Mouse (Mus musculus): ENCODE results near the gene Ccdc155. TPM values are rescaled to one million over a fixed set of nuclear protein-coding genes. Genes with fewer than 3 reads are reported as not detected.
A peak's percentile ranks its signal among the peaks of the same experiment; 100 is the strongest.

The Ccdc155 gene
- polyA plus RNA-seq, 1 experiment from 2014 or later: 0.58 TPM

DNA sequence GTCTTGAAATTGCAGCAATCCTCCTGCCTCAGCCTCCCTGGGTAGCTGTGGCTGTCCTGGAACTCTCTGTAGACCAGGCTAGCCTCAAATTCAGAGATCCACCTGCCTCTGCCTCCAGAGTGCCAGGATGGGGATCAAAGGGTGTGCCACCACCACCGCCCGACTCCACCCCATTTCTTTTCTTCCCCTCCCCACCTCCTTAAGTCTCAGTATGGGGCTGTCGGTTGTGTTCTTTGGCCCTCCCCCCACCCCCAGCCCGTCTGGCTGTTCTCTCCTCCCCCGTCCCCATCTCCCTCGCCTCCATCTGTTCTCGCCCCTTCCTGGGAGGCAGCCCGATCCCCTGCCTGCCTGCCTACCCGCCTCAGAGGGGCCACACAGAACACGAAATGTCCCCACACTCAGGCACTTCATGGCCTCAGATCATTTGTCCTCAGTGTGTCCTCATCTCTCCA, 37.7 kb downstream of the Ccdc155 start:
- Histone ChIP-seq H3K4me3 (ENCODE audit: low read length) (no peak overlapping the region), H3K27me3 (ENCODE audit: control insufficient read depth, insufficient read depth, low read length) (peaks cover 75% of the 10 kb centered on the region), H3K9ac (ENCODE audit: low read length) (no peak overlapping the region), H3K4me2 (ENCODE audit: low read depth, low read length) (no peak overlapping the region), H3K36me3 (ENCODE audit: control insufficient read depth, insufficient read depth) (no peaks in the 10 kb centered on the region), H3K27ac (ENCODE audit: low read length) (no peak overlapping the region), H3K4me1 (ENCODE audit: control insufficient read depth, insufficient read depth, low read length) (peaks cover 8% of the 10 kb centered on the region), H3K9me3 (replicated peaks; ENCODE audit: control insufficient read depth, low read length) (peaks cover 30% of the 10 kb centered on the region)
- ATAC-seq (replicated peaks; ENCODE audit: extremely low read depth, insufficient read depth, low FRiP score): no peak
- WGBS: 27% methylated on average over 10 of the region's 10 CpGs

DNA sequence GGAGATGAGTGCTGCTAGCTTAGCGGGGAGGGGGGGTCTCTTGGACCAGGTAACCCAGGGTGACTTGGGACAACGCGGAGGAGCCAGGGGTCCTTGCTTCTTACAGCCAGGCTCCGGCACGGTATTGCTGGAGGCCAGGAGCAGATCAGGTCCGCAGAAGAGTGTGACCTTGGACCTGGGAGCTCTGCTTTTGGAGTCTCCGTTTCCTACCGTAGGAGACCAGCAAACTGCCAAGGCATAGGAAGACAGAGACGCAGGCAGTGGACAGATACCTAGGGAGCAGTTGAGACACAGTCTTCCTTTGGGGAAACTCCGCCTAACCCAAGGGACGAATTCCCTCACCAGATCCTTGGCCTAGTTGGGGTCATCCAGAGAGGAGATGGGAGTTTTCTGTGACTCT, 39.0 kb downstream of the Ccdc155 start:
- Histone ChIP-seq H3K4me1 (ENCODE audit: control insufficient read depth, insufficient read depth, low read length) (peaks cover 8% of the 10 kb centered on the region), H3K4me3 (ENCODE audit: low read length) (no peak overlapping the region), H3K4me2 (ENCODE audit: low read depth, low read length) (no peak overlapping the region), H3K27me3 (ENCODE audit: control insufficient read depth, insufficient read depth, low read length) (peaks cover 70% of the 10 kb centered on the region), H3K36me3 (ENCODE audit: control insufficient read depth, insufficient read depth) (no peaks in the 10 kb centered on the region), H3K9ac (ENCODE audit: low read length) (no peak overlapping the region), H3K27ac (ENCODE audit: low read length) (no peak overlapping the region), H3K9me3 (replicated peaks; ENCODE audit: control insufficient read depth, low read length) (peaks cover 20% of the 10 kb centered on the region)
- no peak for ATAC-seq (replicated peaks; ENCODE audit: extremely low read depth, insufficient read depth, low FRiP score)
- WGBS: 53% methylated on average over 11 of the region's 11 CpGs

DNA sequence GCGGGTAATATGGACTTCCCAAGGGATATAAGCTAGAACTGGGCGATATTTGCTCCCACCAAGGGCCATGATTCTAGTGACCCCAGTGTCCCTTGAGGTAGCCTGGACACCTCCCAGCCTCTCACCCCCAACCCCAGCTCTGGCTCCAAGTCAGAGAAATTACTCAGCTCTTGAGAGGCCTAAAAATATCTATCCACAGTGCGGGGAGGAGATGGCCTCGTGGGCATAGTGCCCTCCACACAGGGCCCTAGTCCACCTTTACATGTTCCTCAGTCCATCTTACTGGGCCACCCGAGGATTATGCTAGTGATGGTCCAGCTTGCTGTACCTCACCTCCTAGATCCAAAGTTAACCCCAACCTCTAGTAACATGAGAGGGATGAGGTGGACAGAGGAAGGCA, 39.9 kb downstream of the Ccdc155 start:
- Histone ChIP-seq H3K36me3 (ENCODE audit: control insufficient read depth, insufficient read depth) (no peaks in the 10 kb centered on the region), H3K9ac (ENCODE audit: low read length) (no peak overlapping the region), H3K27me3 (ENCODE audit: control insufficient read depth, insufficient read depth, low read length) (peaks cover 68% of the 10 kb centered on the region), H3K4me1 (ENCODE audit: control insufficient read depth, insufficient read depth, low read length) (peaks cover 8% of the 10 kb centered on the region), H3K27ac (ENCODE audit: low read length) (no peak overlapping the region), H3K9me3 (replicated peaks; ENCODE audit: control insufficient read depth, low read length) (peaks cover 11% of the 10 kb centered on the region), H3K4me3 (ENCODE audit: low read length) (no peak overlapping the region), H3K4me2 (ENCODE audit: low read depth, low read length) (no peak overlapping the region)
- ATAC-seq (replicated peaks; ENCODE audit: extremely low read depth, insufficient read depth, low FRiP score): no peak
- 36% methylated on average over 5 of the region's 5 CpGs for WGBS

- peaks cover 61% of the 10 kb centered on the region for H3K27me3 ChIP-seq (ENCODE audit: control insufficient read depth, insufficient read depth, low read length)
- peaks cover 5% of the 10 kb centered on the region; the same call in 1 of the 2 replicates for H3K36me3 ChIP-seq (ENCODE audit: control insufficient read depth, insufficient read depth)
- peak within 1 kb of the TSS; percentile 61 for H3K9ac ChIP-seq (ENCODE audit: low read length)
- WGBS: 2% methylated on average over 40 of the region's 41 CpGs
- ATAC-seq (replicated peaks; ENCODE audit: extremely low read depth, insufficient read depth, low FRiP score): no peak
- H3K27ac ChIP-seq (ENCODE audit: low read length): no peak within 1 kb of the TSS
- H3K4me1 ChIP-seq (ENCODE audit: control insufficient read depth, insufficient read depth, low read length): peaks cover 8% of the 10 kb centered on the region
- H3K4me2 ChIP-seq (ENCODE audit: low read depth, low read length): peak within 1 kb of the TSS; percentile 67
- H3K9me3 ChIP-seq (replicated peaks; ENCODE audit: control insufficient read depth, low read length): peaks cover 2% of the 10 kb centered on the region
- H3K4me3 ChIP-seq (ENCODE audit: low read length): peak within 1 kb of the TSS; percentile 49
These were observed 40.8 kb downstream of the Ccdc155 start, which contains the start of gene Slc17a7 for GRCm38 (mm10) chr7:45163735-45164490. Slc17a7 (plus strand) TSS chr7:45163949.

DNA sequence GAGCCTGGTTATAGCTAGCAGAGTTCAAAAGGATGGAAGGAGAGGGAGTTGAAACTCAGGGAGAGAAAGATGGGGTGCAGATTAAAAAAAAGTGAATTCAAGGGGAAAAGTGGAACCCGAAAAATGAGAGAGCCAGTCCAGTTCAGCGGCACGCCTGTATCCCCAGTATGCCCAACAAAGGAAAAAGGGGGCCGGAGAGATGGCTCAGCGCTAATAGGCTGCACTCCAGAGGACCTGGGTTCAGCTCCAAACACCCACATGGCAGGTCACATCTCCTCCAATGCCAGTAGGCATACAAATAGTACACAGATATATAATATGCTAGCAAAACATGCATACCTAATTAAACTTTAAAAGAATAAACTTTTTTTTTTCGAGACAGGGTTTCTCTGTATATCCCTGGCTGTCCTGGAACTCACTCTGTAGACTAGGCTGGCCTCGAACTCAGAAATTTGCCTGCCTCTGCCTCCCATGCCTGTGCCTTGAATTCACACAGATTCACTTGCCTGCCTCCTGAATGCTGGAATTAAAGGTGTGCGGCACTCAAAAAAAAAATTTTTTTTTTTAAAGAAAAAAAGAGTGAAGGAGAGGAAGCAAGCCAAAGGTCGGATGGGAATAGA, 41.6 kb downstream of the Ccdc155 start:
- 72% methylated on average over 9 of the region's 9 CpGs for WGBS
- Histone ChIP-seq H3K9me3 (replicated peaks; ENCODE audit: control insufficient read depth, low read length) (no peaks in the 10 kb centered on the region), H3K4me2 (ENCODE audit: low read depth, low read length) (no peak overlapping the region), H3K27me3 (ENCODE audit: control insufficient read depth, insufficient read depth, low read length) (peaks cover 53% of the 10 kb centered on the region), H3K36me3 (ENCODE audit: control insufficient read depth, insufficient read depth) (peaks cover 6% of the 10 kb centered on the region; the same call in 1 of the 2 replicates), H3K4me1 (ENCODE audit: control insufficient read depth, insufficient read depth, low read length) (peaks cover 8% of the 10 kb centered on the region), H3K27ac (ENCODE audit: low read length) (no peak overlapping the region), H3K9ac (ENCODE audit: low read length) (no peak overlapping the region), H3K4me3 (ENCODE audit: low read length) (no peak overlapping the region)
- ATAC-seq (replicated peaks; ENCODE audit: extremely low read depth, insufficient read depth, low FRiP score): no peak

GRCm38 (mm10) chr7:45162551-45162950, 42.1 kb downstream of the Ccdc155 start:
- no peak overlapping the region for H3K27ac ChIP-seq (ENCODE audit: low read length)
- H3K4me1 ChIP-seq (ENCODE audit: control insufficient read depth, insufficient read depth, low read length): peaks cover 8% of the 10 kb centered on the region
- peaks cover 49% of the 10 kb centered on the region for H3K27me3 ChIP-seq (ENCODE audit: control insufficient read depth, insufficient read depth, low read length)
- H3K9me3 ChIP-seq (replicated peaks; ENCODE audit: control insufficient read depth, low read length): no peaks in the 10 kb centered on the region
- no peak for ATAC-seq (replicated peaks; ENCODE audit: extremely low read depth, insufficient read depth, low FRiP score)
- H3K9ac ChIP-seq (ENCODE audit: low read length): no peak overlapping the region
- 25% methylated on average over 6 of the region's 6 CpGs for WGBS
- peak overlapping the region; percentile 48 for H3K4me3 ChIP-seq (ENCODE audit: low read length)
- H3K4me2 ChIP-seq (ENCODE audit: low read depth, low read length): peak overlapping the region; percentile 74
- peaks cover 6% of the 10 kb centered on the region; the same call in 1 of the 2 replicates for H3K36me3 ChIP-seq (ENCODE audit: control insufficient read depth, insufficient read depth)

- Histone ChIP-seq H3K4me1 (ENCODE audit: control insufficient read depth, insufficient read depth, low read length) (peaks cover 8% of the 10 kb centered on the region), H3K27me3 (ENCODE audit: control insufficient read depth, insufficient read depth, low read length) (peaks cover 42% of the 10 kb centered on the region), H3K36me3 (ENCODE audit: control insufficient read depth, insufficient read depth) (peaks cover 6% of the 10 kb centered on the region; the same call in 1 of the 2 replicates), H3K9me3 (replicated peaks; ENCODE audit: control insufficient read depth, low read length) (no peaks in the 10 kb centered on the region), H3K27ac (ENCODE audit: low read length) (no peak overlapping the region), H3K9ac (ENCODE audit: low read length) (no peak overlapping the region), H3K4me2 (ENCODE audit: low read depth, low read length) (peak overlapping the region; percentile 74), H3K4me3 (ENCODE audit: low read length) (peak overlapping the region; percentile 48)
- ATAC-seq (replicated peaks; ENCODE audit: extremely low read depth, insufficient read depth, low FRiP score): peak; percentile 84
- WGBS: 4% methylated on average over 35 of the region's 35 CpGs
These were observed 42.8 kb downstream of the Ccdc155 start for GRCm38 (mm10) chr7:45161612-45162473.

GRCm38 (mm10) chr7:45160866-45161265, 43.8 kb downstream of the Ccdc155 start:
- ATAC-seq (replicated peaks; ENCODE audit: extremely low read depth, insufficient read depth, low FRiP score): no peak

More at GRCm38 (mm10) chr7:45160866-45161265, 43.8 kb downstream of the Ccdc155 start:
- H3K27me3 ChIP-seq (ENCODE audit: control insufficient read depth, insufficient read depth, low read length): peaks cover 32% of the 10 kb centered on the region
- no peak overlapping the region for H3K4me3 ChIP-seq (ENCODE audit: low read length)
- peaks cover 6% of the 10 kb centered on the region; the same call in 1 of the 2 replicates for H3K36me3 ChIP-seq (ENCODE audit: control insufficient read depth, insufficient read depth)
- no peak overlapping the region for H3K9ac ChIP-seq (ENCODE audit: low read length)
- H3K27ac ChIP-seq (ENCODE audit: low read length): no peak overlapping the region
- H3K4me1 ChIP-seq (ENCODE audit: control insufficient read depth, insufficient read depth, low read length): peaks cover 8% of the 10 kb centered on the region
- H3K4me2 ChIP-seq (ENCODE audit: low read depth, low read length): no peak overlapping the region
- 87% methylated on average over 3 of the region's 3 CpGs for WGBS
- H3K9me3 ChIP-seq (replicated peaks; ENCODE audit: control insufficient read depth, low read length): no peaks in the 10 kb centered on the region

All from heart, embryonic 16.5 days (tissue).